Mouse (Mus musculus): ENCODE data around the gene Frmd4b. TPM values are rescaled to one million over a fixed set of nuclear protein-coding genes. Genes with fewer than 3 reads are reported as not detected.
"Not testable (repeated sequence)": the region's sequence is repeated elsewhere in the genome, so short reads cannot be mapped to it uniquely, and the experiment has no call there.

Gene Frmd4b
- polyA plus RNA-seq, 1 experiment from 2014 or later: 12.9 TPM

- no peak for ATAC-seq (ENCODE audit: insufficient number of reproducible peaks, insufficient read depth, low FRiP score, low TSS enrichment, low read depth)
Measured at GRCm38 (mm10) chr6:97276366-97276765, 341.0 kb downstream of the Frmd4b start.

GRCm38 (mm10) chr6:97275760-97276159 is 341.6 kb downstream of the Frmd4b start:
- Histone ChIP-seq H3K27me3 (peaks cover 3% of the 10 kb centered on the region), H3K4me1 (replicated peaks) (peaks cover 19% of the 10 kb centered on the region), H3K4me2 (peak overlapping the region; percentile 30; the same call in 1 of the 2 replicates), H3K4me3 (replicated peaks) (no peak overlapping the region), H3K9ac (replicated peaks) (no peak overlapping the region), H3K27ac (no peak overlapping the region), H3K9me3 (no peaks in the 10 kb centered on the region), H3K36me3 (no peaks in the 10 kb centered on the region)
- WGBS: 41% methylated on average over 4 of the region's 4 CpGs
- ATAC-seq (ENCODE audit: insufficient number of reproducible peaks, insufficient read depth, low FRiP score, low TSS enrichment, low read depth): no peak

More at GRCm38 (mm10) chr6:97276366-97276765, 341.0 kb downstream of the Frmd4b start:
- Histone ChIP-seq H3K4me3 (replicated peaks) (no peak overlapping the region), H3K9me3 (no peaks in the 10 kb centered on the region), H3K4me2 (peak overlapping the region; percentile 30; the same call in 1 of the 2 replicates), H3K27ac (no peak overlapping the region), H3K36me3 (no peaks in the 10 kb centered on the region), H3K4me1 (replicated peaks) (peaks cover 19% of the 10 kb centered on the region), H3K9ac (replicated peaks) (0 out of 2 replicates have a peak overlapping the region, but pooled peaks have one; percentile 8), H3K27me3 (peaks cover 3% of the 10 kb centered on the region)
- 36% methylated on average over 4 of the region's 4 CpGs for WGBS

- 89% methylated on average over 3 of the region's 3 CpGs for WGBS
- Histone ChIP-seq H3K4me1 (replicated peaks) (peaks cover 15% of the 10 kb centered on the region), H3K27ac (no peak overlapping the region), H3K27me3 (no peaks in the 10 kb centered on the region; the same call in 1 of the 2 replicates), H3K9ac (replicated peaks) (no peak overlapping the region), H3K4me2 (no peak overlapping the region), H3K36me3 (no peaks in the 10 kb centered on the region), H3K9me3 (no peaks in the 10 kb centered on the region), H3K4me3 (replicated peaks) (no peak overlapping the region)
- no peak for ATAC-seq (ENCODE audit: insufficient number of reproducible peaks, insufficient read depth, low FRiP score, low TSS enrichment, low read depth)
Measured at GRCm38 (mm10) chr6:97273777-97274176, 343.6 kb downstream of the Frmd4b start.

GRCm38 (mm10) chr6:97273058-97273710 is 344.2 kb downstream of the Frmd4b start:
- Histone ChIP-seq H3K9ac (replicated peaks) (no peak overlapping the region), H3K4me3 (replicated peaks) (no peak overlapping the region), H3K9me3 (no peaks in the 10 kb centered on the region), H3K4me2 (no peak overlapping the region), H3K27ac (no peak overlapping the region), H3K27me3 (no peaks in the 10 kb centered on the region; the same call in 1 of the 2 replicates), H3K36me3 (no peaks in the 10 kb centered on the region), H3K4me1 (replicated peaks) (peaks cover 11% of the 10 kb centered on the region)
- no peak for ATAC-seq (ENCODE audit: insufficient number of reproducible peaks, insufficient read depth, low FRiP score, low TSS enrichment, low read depth)
- 88% methylated on average over 16 of the region's 16 CpGs for WGBS

GRCm38 (mm10) chr6:97272349-97272748 is 345.0 kb downstream of the Frmd4b start:
- Histone ChIP-seq H3K9me3 (no peaks in the 10 kb centered on the region), H3K4me2 (no peak overlapping the region), H3K4me1 (replicated peaks) (peaks cover 9% of the 10 kb centered on the region), H3K27me3 (no peaks in the 10 kb centered on the region; the same call in 1 of the 2 replicates), H3K4me3 (replicated peaks) (no peak overlapping the region), H3K27ac (no peak overlapping the region), H3K36me3 (no peaks in the 10 kb centered on the region), H3K9ac (replicated peaks) (no peak overlapping the region)
- 61% methylated on average over 2 of the region's 2 CpGs for WGBS
- no peak for ATAC-seq (ENCODE audit: insufficient number of reproducible peaks, insufficient read depth, low FRiP score, low TSS enrichment, low read depth)

- Histone ChIP-seq H3K27me3 (no peaks in the 10 kb centered on the region), H3K27ac (no peak overlapping the region), H3K4me1 (replicated peaks) (no peaks in the 10 kb centered on the region), H3K36me3 (no peaks in the 10 kb centered on the region), H3K9ac (replicated peaks) (no peak overlapping the region), H3K4me3 (replicated peaks) (no peak overlapping the region), H3K4me2 (no peak overlapping the region), H3K9me3 (no peaks in the 10 kb centered on the region)
- ATAC-seq (ENCODE audit: insufficient number of reproducible peaks, insufficient read depth, low FRiP score, low TSS enrichment, low read depth): no peak
- 84% methylated on average over 11 of the region's 11 CpGs for WGBS
Measured at GRCm38 (mm10) chr6:97269596-97269995, 347.7 kb downstream of the Frmd4b start.

GRCm38 (mm10) chr6:97267132-97267531 is 350.2 kb downstream of the Frmd4b start:
- no peak for ATAC-seq (ENCODE audit: insufficient number of reproducible peaks, insufficient read depth, low FRiP score, low TSS enrichment, low read depth)
- H3K9me3 ChIP-seq: no peaks in the 10 kb centered on the region
- 85% methylated on average over 2 of the region's 2 CpGs for WGBS

GRCm38 (mm10) chr6:97266661-97267060 is 350.7 kb downstream of the Frmd4b start:
- no peak overlapping the region for H3K4me3 ChIP-seq (replicated peaks)
- WGBS: 76% methylated on average over 4 of the region's 4 CpGs
- ATAC-seq (ENCODE audit: insufficient number of reproducible peaks, insufficient read depth, low FRiP score, low TSS enrichment, low read depth): no peak
- no peaks in the 10 kb centered on the region for H3K4me1 ChIP-seq (replicated peaks)
- H3K4me2 ChIP-seq: no peak overlapping the region
- no peak overlapping the region for H3K27ac ChIP-seq
- no peak overlapping the region for H3K9ac ChIP-seq (replicated peaks)
- H3K36me3 ChIP-seq: no peaks in the 10 kb centered on the region
- H3K9me3 ChIP-seq: no peaks in the 10 kb centered on the region
- H3K27me3 ChIP-seq: no peaks in the 10 kb centered on the region

More at GRCm38 (mm10) chr6:97267132-97267531, 350.2 kb downstream of the Frmd4b start:
- no peaks in the 10 kb centered on the region for H3K27me3 ChIP-seq
- no peak overlapping the region for H3K9ac ChIP-seq (replicated peaks)
- no peak overlapping the region for H3K4me2 ChIP-seq
- no peak overlapping the region for H3K4me3 ChIP-seq (replicated peaks)
- H3K27ac ChIP-seq: no peak overlapping the region
- H3K4me1 ChIP-seq (replicated peaks): no peaks in the 10 kb centered on the region
- no peaks in the 10 kb centered on the region for H3K36me3 ChIP-seq

GRCm38 (mm10) chr6:97265705-97266104 is 351.6 kb downstream of the Frmd4b start:
- no peaks in the 10 kb centered on the region for H3K9me3 ChIP-seq
- H3K27ac ChIP-seq: no peak overlapping the region
- ATAC-seq (ENCODE audit: insufficient number of reproducible peaks, insufficient read depth, low FRiP score, low TSS enrichment, low read depth): no peak
- H3K4me1 ChIP-seq (replicated peaks): no peaks in the 10 kb centered on the region
- H3K4me2 ChIP-seq: no peak overlapping the region
- no peak overlapping the region for H3K9ac ChIP-seq (replicated peaks)
- 90% methylated on average over 3 of the region's 3 CpGs for WGBS
- H3K27me3 ChIP-seq: no peaks in the 10 kb centered on the region
- H3K36me3 ChIP-seq: no peaks in the 10 kb centered on the region
- no peak overlapping the region for H3K4me3 ChIP-seq (replicated peaks)

- no peak for ATAC-seq (ENCODE audit: insufficient number of reproducible peaks, insufficient read depth, low FRiP score, low TSS enrichment, low read depth)
- Histone ChIP-seq H3K36me3 (no peaks in the 10 kb centered on the region), H3K4me2 (no peak overlapping the region), H3K4me1 (replicated peaks) (no peaks in the 10 kb centered on the region), H3K4me3 (replicated peaks) (no peak overlapping the region), H3K27ac (no peak overlapping the region), H3K27me3 (no peaks in the 10 kb centered on the region), H3K9me3 (no peaks in the 10 kb centered on the region), H3K9ac (replicated peaks) (no peak overlapping the region)
- WGBS: 82% methylated on average over 8 of the region's 8 CpGs
Measured at GRCm38 (mm10) chr6:97265240-97265639, 352.1 kb downstream of the Frmd4b start.

- H3K4me3 ChIP-seq (replicated peaks); H3K4me2 ChIP-seq; ATAC-seq (ENCODE audit: insufficient number of reproducible peaks, insufficient read depth, low FRiP score, low TSS enrichment, low read depth); H3K27me3 ChIP-seq; H3K9ac ChIP-seq (replicated peaks); H3K36me3 ChIP-seq; H3K27ac ChIP-seq; H3K9me3 ChIP-seq; H3K4me1 ChIP-seq (replicated peaks): not testable (repeated sequence)
Measured at GRCm38 (mm10) chr6:97263750-97264149, 353.6 kb downstream of the Frmd4b start.

- Histone ChIP-seq H3K4me2 (no peak overlapping the region), H3K4me3 (replicated peaks) (no peak overlapping the region), H3K27me3 (no peaks in the 10 kb centered on the region), H3K9me3 (no peaks in the 10 kb centered on the region), H3K4me1 (replicated peaks) (no peaks in the 10 kb centered on the region), H3K27ac (no peak overlapping the region), H3K36me3 (no peaks in the 10 kb centered on the region), H3K9ac (replicated peaks) (no peak overlapping the region)
- ATAC-seq (ENCODE audit: insufficient number of reproducible peaks, insufficient read depth, low FRiP score, low TSS enrichment, low read depth): no peak
- WGBS: 71% methylated on average over 4 of the region's 4 CpGs
Measured at GRCm38 (mm10) chr6:97262229-97262628, 355.1 kb downstream of the Frmd4b start.

Measured in limb, embryonic 12.5 days (tissue).